Mouse (Mus musculus) ES-E14 (cell line): ENCODE data around the gene Gm8653.
"Not testable (repeated sequence)": the region's sequence is repeated elsewhere in the genome, so short reads cannot be mapped to it uniquely, and the experiment has no call there.

Experiments
- CHD2 ChIP-seq: IDR thresholded peaks from 2 replicates; pipeline ENCODE4 v1.6.1; 2014; ENCODE audit warnings: mild to moderate bottlenecking, low read depth, low read length, inconsistent platforms
- HCFC1 ChIP-seq: IDR thresholded peaks from 2 replicates; pipeline ENCODE4 v1.6.1; 2012; ENCODE audit warnings: low read length, inconsistent platforms, borderline replicate concordance; ENCODE audit not compliant: insufficient read depth
- MAFK ChIP-seq: IDR thresholded peaks from 2 replicates; pipeline ENCODE4 v1.6.1; 2014; ENCODE audit warnings: mild to moderate bottlenecking, low read depth, low read length, inconsistent platforms; ENCODE audit not compliant: insufficient read depth
- ZC3H11A ChIP-seq: IDR thresholded peaks from 2 replicates; pipeline ENCODE4 v1.6.1; 2012; ENCODE audit warnings: low read depth, mild to moderate bottlenecking, inconsistent platforms, low read length, borderline replicate concordance
- ZNF384 ChIP-seq: IDR thresholded peaks from 2 replicates; pipeline ENCODE4 v1.6.1; 2012; ENCODE audit warnings: low read depth, low read length, inconsistent platforms

DNA sequence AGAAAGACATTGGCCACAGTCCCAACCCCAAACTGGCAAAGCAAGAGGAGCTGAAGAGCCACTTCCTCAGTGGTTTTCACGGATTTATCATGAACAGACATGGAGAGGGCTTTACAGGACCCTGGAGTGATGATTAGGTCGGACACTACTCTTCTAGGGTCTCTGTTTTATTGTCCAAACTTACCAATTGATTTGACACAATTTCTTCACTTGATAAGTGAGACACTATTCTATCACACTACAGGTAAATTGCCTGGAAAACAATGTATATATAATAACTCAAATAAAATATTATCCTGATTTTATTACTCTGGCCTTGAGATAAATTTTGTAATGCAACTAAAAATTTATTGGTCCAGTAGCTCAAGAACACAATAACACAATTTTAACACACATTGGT is 28.3 kb upstream of the Gm8653 start, which contains the start of gene Gm8453:
- not testable (repeated sequence) for TF ChIP-seq MAFK, CHD2, ZNF384, ZC3H11A, HCFC1
